Mouse (Mus musculus): ENCODE results near the gene Phrf1. TPM values are rescaled to one million over a fixed set of nuclear protein-coding genes. Genes with fewer than 3 reads are reported as not detected.
A peak's percentile ranks its signal among the peaks of the same experiment; 100 is the strongest.

Gene Phrf1
- 10 to 100 TPM; 64.4 to 78.0 TPM for total RNA-seq (2021)

DNA sequence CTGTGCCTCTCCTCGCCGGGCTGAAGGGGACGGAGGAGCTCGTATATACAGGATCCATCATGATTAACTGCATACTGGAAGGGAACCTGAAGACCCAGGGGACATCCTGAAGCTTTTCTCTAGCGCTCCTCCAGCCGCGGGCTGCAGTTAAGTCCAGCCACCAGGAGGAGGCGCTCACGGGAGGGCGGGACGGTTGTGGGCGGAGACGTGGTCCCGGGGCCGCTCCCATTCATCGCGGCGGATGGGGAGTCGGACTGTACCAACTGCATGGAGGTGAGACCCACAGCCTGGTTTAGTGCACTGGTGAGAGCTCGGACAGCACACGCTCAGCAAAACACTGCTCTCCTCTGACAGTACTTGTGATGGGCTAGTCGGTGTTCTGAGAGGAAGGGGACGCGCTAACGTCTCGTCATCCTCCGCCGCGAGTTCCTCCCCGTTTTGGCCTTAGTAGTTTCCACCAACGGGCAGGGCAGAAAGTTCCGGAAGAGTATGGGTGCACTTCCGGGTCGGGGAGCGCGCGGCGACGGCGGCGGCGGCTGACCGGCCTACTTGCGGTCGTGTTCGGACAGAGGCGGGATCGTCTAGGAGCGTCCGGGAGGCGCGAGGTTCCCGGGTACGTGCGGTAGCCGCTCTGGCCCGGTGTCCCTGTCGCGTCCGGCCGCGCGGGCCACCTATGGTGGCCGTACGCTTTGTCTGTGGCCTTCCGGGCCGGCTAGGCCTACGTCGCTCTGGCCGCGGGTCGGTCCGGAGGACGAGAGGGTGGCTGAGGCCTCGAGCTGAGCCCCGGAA is at the start of gene Phrf1:
Gene Phrf1 (plus strand): TSS at position 506 of the 789 bp plus-strand sequence.
- DNase-seq (ENCODE audit: low spot score in 2 of 2): peak; percentile 91
- intact Hi-C loops (cut with DNase I): loop anchor here (5.0 kb wide), 1 partner anchor 134 kb away; no protein-coding TSS in a partner anchor

DNA sequence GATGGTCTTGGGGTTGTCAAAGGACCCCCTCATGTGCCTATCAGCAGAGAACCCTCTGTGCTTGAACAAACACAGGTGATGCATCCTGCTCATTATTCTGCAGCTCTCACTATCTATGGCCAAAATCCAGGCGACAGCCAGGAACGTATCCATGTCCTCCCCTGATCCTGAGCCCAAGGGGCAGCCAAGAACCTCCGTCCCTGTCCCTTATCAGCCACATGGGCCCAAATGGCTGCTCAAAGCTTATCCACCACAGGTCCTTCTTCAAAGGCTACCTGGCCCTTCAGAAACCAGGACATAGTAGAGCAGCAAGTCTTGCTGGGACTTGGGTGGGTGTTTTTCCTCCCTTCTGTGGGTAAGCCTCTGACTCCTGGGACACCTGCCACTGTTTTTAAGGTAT is 40.4 kb upstream of the Phrf1 start:
- intact Hi-C loops (cut with DNase I): no loop called here
- DNase-seq (ENCODE audit: low spot score in 2 of 2): no peak

DNA sequence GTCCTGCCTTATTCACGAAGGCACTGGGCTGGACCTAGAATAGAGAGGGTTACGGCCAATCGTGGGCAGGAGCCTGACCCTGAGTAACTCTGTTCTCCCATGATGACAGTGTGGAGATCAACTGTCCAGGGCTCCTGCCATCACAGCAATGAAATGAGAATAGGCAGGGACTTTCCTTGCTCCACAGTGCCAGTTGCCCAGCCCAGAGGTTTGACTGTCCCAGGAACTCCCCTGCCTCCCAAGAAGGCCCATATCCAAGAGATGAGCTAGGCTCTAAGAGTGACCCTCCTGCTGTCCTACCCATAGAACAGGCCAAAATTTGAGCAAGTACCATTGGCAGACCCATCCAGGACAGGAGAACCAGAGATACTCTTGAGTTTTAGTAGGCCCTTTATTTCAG is 39.9 kb upstream of the Phrf1 start:
- intact Hi-C loops (cut with DNase I): no loop called here
- DNase-seq (ENCODE audit: low spot score in 2 of 2): no peak

DNA sequence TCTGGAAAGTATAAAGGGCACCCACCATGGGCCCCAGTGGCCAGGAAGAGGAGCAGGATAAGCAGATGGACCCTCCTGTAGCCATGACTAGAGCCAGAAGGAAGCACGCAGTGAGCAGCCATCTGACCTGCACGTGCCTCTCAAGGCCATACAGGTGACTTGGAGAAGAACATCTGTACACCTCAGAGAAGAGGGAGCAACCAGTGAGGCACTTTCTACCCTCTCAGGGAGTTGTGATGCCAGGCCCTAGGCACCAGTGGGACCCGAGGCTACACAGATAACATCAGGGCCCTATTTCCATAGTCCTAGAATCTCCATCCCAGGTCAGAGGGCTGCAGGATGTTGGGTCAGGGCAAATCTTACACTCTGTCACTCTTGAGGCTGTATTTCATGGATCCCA is 38.4 kb upstream of the Phrf1 start:
- intact Hi-C loops (cut with DNase I): no loop called here
- DNase-seq (ENCODE audit: low spot score in 2 of 2): no peak

DNA sequence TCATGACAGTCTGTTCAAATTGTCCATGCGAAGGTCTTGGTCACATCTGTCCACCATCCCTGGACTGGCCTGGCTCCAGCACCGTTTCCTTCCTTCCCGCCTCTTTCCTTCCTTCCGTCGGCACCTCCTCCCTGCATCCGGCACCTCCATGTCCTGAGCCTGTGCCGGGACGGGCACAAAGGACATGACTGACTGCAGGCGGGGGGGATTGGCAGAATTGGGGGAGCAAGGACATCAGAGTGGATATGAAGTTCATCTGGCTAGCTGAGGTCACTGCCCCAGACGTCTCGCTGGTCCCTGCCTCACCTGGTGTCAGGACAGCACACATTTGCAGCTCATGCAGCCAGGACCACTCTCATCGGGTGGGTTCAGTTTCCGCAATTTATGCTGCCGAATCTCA is 37.5 kb upstream of the Phrf1 start:
- DNase-seq (ENCODE audit: low spot score in 2 of 2): no peak
- intact Hi-C loops (cut with DNase I): no loop called here

DNA sequence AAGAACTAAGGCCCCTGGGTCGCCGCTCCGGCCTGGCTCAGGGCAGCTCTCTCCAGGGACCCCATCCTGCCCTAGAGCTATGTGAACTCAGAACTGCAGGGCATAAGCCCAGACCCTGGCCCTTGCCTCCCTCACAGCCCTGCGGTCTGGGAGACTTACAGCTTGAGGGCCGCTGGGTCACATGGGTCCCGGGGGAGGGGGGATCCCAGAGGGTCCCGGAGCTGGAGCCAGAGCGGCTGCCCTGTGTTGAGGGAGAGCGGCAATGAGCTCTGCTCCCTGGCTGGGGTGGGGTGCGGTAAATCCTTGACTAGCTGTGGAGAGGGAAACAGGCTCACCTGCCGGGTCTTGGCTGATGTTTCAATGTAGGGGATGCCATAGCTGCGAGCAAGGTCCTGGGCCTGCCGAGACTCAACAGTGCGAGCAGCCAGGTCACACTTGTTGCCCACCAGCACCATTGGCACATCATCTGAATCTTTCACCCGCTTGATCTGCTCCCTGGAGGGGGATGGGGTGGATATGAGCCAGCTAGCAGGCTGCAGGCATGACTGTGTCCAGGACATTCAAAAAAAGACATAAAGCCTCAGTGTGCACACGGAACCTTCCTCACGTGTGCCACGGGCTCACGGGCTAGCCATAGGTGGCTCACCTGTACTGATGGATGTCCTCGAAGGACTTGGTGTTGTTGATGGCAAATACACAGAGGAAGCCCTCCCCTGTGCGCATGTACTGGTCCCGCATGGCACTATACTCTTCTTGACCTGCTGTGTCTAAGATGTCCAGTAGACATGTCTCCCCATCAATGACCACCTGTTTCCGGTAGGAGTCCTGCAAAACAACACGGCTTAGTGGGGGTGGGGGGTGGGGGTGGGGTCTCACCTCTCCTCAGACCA is 36.5 kb upstream of the Phrf1 start:
- no peak for DNase-seq (ENCODE audit: low spot score in 2 of 2)
- intact Hi-C loops (cut with DNase I): no loop called here

DNA sequence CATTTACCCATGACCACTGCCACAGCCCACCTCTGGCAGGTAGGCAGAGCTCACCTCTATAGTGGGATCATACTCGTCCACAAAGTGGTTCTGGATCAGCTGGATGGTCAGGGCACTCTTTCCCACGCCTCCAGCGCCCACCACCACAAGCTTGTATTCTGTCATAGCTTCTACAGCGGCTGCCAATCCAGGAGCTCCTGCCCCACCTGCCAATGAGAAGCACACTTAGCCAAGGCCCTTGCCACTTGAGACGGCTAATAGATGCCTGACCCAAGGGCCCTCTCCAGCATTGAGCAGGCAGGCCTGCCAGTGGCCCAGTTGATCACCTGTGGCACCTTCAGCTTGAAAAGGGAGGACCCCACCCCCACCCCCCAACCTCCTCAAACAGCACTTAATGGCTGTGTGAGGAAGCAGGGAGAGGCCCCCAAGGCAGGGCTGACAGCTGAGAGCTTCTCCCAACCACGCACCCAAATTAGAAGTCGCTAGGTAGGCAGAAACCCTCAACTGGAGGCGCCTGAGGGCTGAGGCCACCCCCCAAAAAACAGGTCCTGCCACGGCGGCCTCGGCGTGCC is 35.7 kb upstream of the Phrf1 start:
- DNase-seq (ENCODE audit: low spot score in 2 of 2): no peak
- intact Hi-C loops (cut with DNase I): no loop called here

DNA sequence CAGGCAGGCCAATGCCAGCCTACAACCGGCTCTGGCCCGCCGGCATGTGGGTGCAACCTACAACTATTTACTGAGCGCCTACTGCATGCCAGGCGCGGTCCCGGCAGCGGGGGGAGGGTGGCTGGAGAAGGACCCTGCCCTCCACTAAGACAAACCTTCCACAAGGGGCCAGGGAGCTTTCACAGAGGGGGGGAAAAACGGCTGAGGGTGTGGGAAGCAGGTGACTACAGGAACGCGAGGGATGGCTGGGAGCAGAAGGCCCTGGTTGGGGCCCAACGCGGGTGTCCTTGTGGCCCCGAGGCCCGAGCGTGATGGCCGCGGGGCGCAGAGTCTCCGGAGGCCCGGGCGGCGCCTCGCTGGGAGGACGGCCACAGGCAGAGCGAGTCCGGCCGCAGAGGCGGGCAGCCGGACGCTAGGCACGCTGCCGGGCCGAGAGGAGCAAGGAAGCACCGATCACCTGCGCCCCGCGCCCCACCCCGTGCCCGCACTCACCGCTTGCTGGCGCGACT is 35.2 kb upstream of the Phrf1 start:
- DNase-seq (ENCODE audit: low spot score in 2 of 2): peak in 1 of 2 experiments; percentile 45
- intact Hi-C loops (cut with DNase I): no loop called here

DNA sequence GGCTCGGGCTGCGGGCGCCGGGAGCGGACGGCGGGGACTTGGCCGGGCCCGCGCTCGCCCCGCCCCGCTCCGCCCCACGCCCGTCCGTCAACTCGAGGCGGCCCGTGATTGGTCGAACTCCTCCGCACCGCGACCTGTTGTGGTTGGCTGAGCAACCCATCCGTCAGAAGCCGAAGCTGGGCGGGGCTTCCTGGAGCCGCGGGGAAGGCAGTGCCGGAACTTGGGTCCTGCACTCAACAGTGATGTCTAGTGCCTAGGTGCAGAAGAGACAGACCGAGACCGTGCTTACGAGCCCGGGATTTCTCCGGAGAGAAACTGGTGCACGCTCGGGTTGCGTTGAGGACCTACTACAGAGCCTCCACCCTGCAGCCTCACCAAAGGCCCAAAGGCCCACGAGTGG is 34.6 kb upstream of the Phrf1 start, which contains the start of the genes Hras and Lrrc56:
Gene Hras (minus strand): TSS at position 58 of the 400 bp plus-strand sequence.
Gene Lrrc56 (plus strand): TSS at position 210 of the 400 bp plus-strand sequence.
- peak; percentile 98 for DNase-seq (ENCODE audit: low spot score in 2 of 2)
- intact Hi-C loops (cut with DNase I): no loop called here

DNA sequence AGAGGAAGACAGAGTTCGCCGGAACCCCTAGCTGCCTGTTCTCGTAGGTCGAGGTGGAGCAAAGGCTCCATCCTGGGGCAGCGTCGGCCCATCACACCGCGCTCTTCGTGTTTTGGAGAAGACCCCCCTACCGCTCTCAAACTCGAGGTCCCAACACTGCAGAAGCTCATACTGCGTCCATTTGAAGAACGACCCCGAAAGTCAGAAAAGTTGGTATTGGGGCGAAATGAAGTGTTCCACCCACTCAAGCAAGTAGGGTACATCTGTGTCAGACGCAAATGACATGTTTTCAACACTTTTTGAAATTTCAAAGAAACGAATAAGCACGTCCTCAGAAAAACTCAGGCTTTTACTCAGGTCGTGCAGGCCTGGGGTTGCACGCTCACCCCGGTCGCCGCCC is 34.2 kb upstream of the Phrf1 start:
- intact Hi-C loops (cut with DNase I): no loop called here

DNA sequence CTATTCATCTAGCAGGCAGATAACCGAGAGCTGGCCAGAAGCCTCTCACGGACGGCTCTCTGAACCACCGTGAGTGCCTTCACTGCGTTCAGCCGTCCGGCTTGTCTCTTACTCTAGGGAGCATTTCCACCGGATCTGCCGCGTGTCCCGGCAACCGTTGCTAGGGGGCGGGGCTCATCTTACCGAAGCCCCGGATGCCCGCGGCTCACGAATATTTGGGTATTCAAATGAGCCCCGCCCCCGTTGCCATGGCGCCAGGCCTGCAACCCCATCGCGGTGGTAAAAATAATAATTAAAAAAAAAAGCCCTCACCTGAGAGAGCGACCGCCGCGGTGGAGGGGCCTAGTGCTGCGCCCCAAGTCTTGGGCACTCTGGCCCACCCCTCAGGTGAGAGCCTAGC is 33.8 kb upstream of the Phrf1 start:
- intact Hi-C loops (cut with DNase I): no loop called here
- peak; percentile 79 to 84 for DNase-seq (ENCODE audit: low spot score in 2 of 2)

More for the DNA sequence above, 34.2 kb upstream of the Phrf1 start:
- DNase-seq (ENCODE audit: low spot score in 2 of 2): peak in 1 of 2 experiments; percentile 25

DNA sequence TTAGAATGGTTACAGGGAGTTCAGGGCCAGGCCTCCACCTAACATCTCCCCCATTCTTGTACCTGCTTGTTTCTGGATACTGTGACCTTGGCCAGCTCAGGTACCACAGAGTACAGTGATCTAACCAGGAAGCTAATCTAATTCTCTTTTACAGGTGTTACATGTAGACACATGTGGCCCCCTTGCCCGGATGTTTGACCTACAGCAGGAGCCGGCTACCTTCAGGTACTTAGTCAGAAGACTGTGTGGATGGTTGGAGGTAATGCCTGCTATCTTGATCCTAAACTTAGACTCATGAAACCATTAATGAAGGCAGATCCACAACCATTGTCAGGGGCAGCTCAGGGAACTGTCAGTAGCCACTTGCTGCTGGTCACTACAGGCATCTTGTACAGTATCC is 32.8 kb upstream of the Phrf1 start:
- intact Hi-C loops (cut with DNase I): no loop called here
- DNase-seq (ENCODE audit: low spot score in 2 of 2): no peak

DNA sequence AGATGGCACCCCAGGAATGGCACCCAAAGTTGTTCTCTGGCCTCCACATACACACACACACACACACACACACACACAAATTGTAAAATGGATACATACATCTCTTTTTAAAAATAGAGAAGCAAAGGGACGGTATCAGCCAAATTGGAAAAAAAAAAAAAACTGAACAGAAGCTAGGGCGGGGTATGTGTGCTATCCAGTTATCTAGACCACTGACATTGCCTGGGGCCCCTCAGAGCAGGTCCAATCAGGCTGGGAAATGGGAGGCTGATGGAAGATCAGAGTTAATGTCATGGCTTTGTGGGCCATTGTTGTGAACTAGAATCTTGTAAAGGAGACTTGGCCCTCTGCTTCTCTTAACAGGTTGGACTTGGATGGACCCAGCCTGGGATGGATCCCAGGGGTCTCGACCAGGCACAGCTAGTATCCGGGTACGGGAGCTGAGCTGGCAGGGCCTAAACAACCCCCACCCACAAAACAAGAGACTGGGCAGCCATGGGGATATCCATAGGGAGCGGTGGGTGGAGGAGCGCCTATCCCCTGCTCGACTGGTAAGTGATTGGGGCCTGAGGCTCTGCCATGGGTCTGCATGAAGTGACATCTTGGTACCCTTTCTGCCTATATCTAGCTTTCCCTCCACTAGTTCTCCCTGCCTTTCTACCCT is 31.8 kb upstream of the Phrf1 start:
- DNase-seq (ENCODE audit: low spot score in 2 of 2): no peak

DNA sequence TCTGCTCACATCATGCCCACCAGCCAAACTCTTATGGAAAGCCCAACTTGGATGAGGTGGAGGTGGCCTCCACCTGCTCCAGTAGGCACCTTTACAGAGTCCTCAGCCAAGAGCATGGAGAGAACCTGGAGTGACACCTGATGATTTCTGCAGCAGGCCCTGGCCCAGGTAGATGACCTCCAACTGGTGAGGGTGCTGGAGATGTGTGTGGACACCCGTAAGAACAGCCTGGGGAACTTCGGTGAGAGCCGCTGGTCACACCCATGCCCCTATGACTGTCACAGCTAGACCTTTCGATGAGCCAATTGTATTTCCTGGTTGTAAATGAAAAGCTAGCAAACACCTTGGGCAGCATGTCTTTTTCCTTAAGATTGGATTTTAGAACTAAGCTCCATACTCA is 30.5 kb upstream of the Phrf1 start:
- intact Hi-C loops (cut with DNase I): no loop called here
- DNase-seq (ENCODE audit: low spot score in 2 of 2): no peak

More for the DNA sequence above, 31.8 kb upstream of the Phrf1 start:
- intact Hi-C loops (cut with DNase I): no loop called here

DNA sequence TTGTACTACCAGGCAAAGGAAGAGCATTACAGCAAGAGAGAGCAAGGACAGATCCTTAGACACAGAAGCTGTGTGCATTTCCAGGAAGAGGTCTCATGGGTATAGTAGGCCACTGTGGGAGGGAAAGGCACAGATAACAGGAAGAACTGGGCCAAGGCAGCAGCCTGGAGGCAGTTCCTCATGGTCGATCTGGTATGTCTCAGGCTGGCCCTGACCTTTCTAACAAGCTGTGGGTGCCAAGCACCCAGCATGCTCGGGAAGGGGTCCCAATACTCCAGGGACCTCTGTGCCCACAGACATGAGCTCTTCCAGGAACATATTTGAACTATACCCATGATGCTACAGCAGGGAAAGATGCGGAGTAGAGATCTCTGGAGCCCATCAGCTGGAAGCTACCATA is 24.0 kb upstream of the Phrf1 start:
- intact Hi-C loops (cut with DNase I): no loop called here
- no peak for DNase-seq (ENCODE audit: low spot score in 2 of 2)

DNA sequence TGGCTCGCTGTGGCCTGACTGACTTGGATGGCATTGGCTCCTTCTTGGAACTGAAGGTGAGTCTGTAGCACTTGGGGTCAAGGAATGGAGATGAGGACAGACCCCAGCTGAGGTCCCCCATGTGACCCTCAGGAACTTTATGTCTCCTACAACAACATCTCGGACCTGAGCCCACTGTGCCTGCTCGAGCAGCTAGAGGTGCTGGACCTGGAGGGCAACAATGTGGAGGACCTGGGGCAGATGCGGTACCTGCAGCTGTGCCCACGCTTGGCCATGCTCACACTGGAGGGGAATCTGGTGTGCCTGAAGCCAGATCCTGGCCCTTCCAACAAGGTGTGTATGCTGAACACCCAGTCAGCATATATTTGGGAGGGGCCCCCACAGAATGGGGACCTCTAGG is 23.1 kb upstream of the Phrf1 start:
- intact Hi-C loops (cut with DNase I): no loop called here
- no peak for DNase-seq (ENCODE audit: low spot score in 2 of 2)

DNA sequence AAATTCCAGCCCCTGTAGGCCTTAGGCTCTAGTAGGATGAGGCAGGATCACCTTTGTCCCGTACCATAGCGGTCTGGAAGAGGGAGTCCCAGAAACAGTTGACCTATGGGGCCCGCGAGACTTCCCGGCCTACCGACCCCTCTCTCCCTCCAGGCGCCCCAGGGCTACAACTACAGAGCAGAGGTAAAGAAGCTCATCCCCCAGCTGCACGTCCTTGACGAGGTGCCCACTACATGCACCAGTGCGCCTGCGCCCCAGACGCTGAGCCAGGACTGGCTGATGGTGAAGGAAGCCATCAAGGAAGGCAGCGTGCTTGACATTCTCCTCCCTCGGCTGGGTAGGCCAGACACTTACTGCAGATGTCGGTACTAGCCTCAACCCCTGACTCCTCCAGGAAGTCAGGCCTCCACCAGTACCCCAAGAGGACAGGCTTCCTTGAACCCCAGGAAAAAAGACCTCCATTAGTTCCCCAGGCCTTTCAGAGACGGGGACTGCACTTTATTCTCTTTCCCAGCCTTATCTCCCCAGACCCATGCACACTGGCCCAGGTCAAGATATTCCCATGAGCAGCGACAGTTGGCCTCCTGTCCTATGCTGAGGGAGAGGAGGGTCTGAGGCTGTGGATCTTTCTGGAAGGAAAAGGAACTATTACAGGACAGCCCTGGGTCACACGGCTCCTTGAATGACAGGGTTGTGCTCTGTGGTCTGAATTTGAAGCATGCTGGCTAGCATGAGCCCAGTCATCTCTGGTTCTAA is 22.2 kb upstream of the Phrf1 start:
- intact Hi-C loops (cut with DNase I): no loop called here
- DNase-seq (ENCODE audit: low spot score in 2 of 2): no peak

DNA sequence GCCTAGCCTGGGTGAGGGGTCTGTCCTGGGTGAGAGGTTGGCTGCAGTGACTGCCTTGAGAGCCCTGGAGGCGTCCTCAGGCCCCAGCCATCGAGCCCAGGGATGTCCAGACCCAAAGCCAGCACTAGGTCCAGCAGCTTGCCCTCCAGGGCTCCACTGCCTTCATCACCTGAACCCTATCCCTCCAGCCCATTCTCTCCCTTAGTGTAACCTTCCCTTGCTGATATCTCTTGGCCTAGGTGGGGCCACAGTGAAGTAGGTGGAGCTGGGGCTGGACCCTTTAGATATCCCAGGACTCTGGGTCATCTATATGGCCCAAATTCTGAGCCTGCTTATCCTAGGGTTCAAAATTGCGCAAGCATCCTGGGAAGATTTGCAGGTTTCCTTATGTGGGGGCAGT is 19.1 kb upstream of the Phrf1 start:
- intact Hi-C loops (cut with DNase I): no loop called here
- DNase-seq (ENCODE audit: low spot score in 2 of 2): no peak

DNA sequence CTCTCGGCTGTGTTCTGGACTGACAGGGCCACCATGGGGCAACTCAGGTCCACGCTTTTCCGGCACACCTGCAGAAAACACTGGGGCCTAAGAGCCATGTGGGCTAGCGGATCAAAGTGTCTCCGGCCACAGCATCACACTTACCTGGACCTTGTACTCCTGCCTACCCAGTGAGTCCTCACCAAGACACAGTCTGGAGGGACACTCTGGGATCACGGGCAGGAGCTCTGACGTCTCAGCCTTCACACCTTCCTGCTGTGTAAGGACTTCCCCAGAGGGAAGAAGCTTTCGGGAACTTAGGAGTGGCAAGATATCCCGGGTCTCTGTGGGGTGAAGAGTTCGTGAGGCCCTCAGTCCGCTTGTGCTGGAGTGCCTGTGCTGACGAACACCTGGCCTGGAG is 18.4 kb upstream of the Phrf1 start:
- DNase-seq (ENCODE audit: low spot score in 2 of 2): no peak
- intact Hi-C loops (cut with DNase I): no loop called here
